Mouse (Mus musculus) G1E (cell line): Measurements from ENCODE around the gene Abhd17b. TPM values are rescaled to one million over a fixed set of nuclear protein-coding genes. Genes with fewer than 3 reads are reported as not detected.

Experiments
- ATAC-seq: 2 replicates; pipeline ENCODE4 v1.8.0; 2016; ENCODE audit warnings: mild to moderate bottlenecking; ENCODE audit not compliant: insufficient number of reproducible peaks, poor library complexity, low FRiP score, severe bottlenecking; ENCODE audit errors: extremely low read depth
- DNase-seq: peaks from one replicate; pipeline ENCODE4 v3.0.0; 2012; ENCODE audit warnings: low spot score
- H3K27me3 ChIP-seq: 2 replicates; pipeline ENCODE4 v1.6.1; 2012; ENCODE audit warnings: mild to moderate bottlenecking, low read length, inconsistent platforms; ENCODE audit not compliant: insufficient read depth
- H3K36me3 ChIP-seq: replicated peaks from 2 replicates; pipeline ENCODE3; 2012; ENCODE audit warnings: mild to moderate bottlenecking, inconsistent platforms
- H3K4me1 ChIP-seq: 2 replicates; pipeline ENCODE4 v1.6.1; 2012; ENCODE audit warnings: low read depth, low read length, inconsistent platforms, mixed read lengths; ENCODE audit not compliant: insufficient read depth
- H3K4me3 ChIP-seq: 2 replicates; pipeline ENCODE4 v1.5.1; 2012; ENCODE audit warnings: low read depth, mild to moderate bottlenecking, inconsistent platforms, low read length, moderate library complexity, mixed read lengths
- H3K9me3 ChIP-seq: replicated peaks from 2 replicates; pipeline ENCODE4 v1.6.1; 2012; ENCODE audit warnings: inconsistent platforms
- CTCF ChIP-seq: IDR thresholded peaks from 2 replicates; pipeline ENCODE4 v1.5.1; 2012; ENCODE audit warnings: low read depth, low read length, inconsistent platforms, mixed read lengths
- GATA1 ChIP-seq: IDR thresholded peaks from 2 replicates; pipeline ENCODE4 v1.6.1; 2012; ENCODE audit warnings: borderline replicate concordance, low read length, inconsistent platforms, mixed read lengths
- GATA2 ChIP-seq: IDR thresholded peaks from 2 replicates; pipeline ENCODE4 v1.6.1; 2012; ENCODE audit warnings: low read depth, low read length, inconsistent platforms, borderline replicate concordance
- POLR2AphosphoS5 ChIP-seq: IDR thresholded peaks from 2 replicates; pipeline ENCODE4 v1.6.1; 2012; ENCODE audit warnings: low read depth, low read length, inconsistent platforms; ENCODE audit not compliant: insufficient replicate concordance
- TAL1 ChIP-seq: conservative IDR thresholded peaks from 2 replicates; pipeline ENCODE4 v1.6.1; 2012; ENCODE audit warnings: low read depth, low read length, inconsistent platforms, mixed read lengths
- polyA plus RNA-seq: library from polyadenylated mRNA; stranded (reverse); fragments of >175 nt; gene quantifications from 2 replicates; pipeline ENCODE4 v1.2.3, GENCODE M21; 2012
- total RNA-seq, 2 experiments: library from RNA; stranded (forward) in 1 of 2; stranded (reverse) in 1 of 2; fragments of 200-1000 nt in 1 of 2; fragments of >200 nt in 1 of 2; fragmentation: Nextera tagmentation in 1 of 2; gene quantifications; 2 replicates each; pipeline ENCODE4 v1.2.3; 2014 to 2017

The Abhd17b gene
- total and polyA plus RNA-seq, 3 experiments, result 7.6 to 34.0 (median 26.4) TPM

DNA sequence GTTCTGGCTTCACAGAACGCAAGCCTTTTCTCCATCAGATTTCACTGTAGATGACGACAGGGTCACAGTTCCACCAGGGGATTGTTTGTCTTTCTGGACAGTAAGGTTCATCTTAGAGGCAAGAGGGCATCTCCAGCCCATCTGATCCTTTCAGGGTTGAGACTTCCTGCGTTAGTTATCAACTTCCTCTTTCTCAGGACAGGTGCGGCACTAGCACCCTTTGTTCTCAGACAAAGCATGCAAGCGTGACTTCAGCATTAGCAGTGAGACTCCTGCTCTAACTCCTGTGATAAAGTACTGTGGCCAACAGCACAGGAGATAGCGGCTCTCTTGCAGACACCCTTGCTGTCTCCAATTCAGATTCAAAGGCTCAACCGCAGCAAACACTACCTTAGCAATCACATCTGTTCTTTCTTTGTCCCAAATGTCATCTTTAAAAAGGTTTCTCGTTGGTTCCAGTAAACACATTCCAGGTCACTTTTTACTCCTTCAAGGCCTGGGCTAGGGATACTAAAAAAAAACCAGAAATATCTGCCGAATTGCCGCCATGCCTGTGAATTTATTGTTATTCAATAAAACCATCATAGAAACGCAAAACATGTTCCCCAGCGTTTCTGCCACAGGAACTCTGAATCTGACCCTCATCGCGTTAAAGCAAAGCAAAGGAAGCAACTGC, 22.2 kb upstream of the Abhd17b start:
- H3K36me3 ChIP-seq, result peaks cover 6% of the 10 kb centered on the region
- H3K27me3 ChIP-seq, result no peaks in the 10 kb centered on the region
- TF ChIP-seq GATA2 (no peak), GATA1 (no peak), TAL1 (no peak), CTCF (no peak), POLR2AphosphoS5 (no peak)
- no peak overlapping the region for H3K4me3 ChIP-seq
- ATAC-seq (no peak), DNase-seq (peak; percentile 22)
- H3K4me1 ChIP-seq, result peaks cover 6% of the 10 kb centered on the region
- H3K9me3 ChIP-seq, result no peaks in the 10 kb centered on the region

DNA sequence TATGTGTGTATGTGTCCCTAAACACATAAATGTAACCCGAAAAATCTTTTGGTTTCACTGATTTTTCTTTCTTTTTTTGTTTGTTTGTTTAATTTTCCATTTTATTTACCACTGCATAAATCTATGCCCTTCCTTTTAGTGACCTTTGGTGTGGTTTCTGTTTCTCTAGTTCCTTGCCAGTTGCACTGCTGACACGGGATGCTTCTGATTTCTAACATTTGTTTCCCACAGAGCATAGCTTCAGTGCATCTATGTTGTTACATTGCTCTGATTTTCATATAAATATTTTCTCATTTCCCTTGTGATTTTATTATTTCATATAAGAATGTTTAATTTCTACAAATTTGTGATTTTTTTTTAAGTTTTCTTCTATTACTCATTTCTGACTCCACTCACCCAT, 17.6 kb upstream of the Abhd17b start:
- no peaks in the 10 kb centered on the region for H3K27me3 ChIP-seq
- no peak for ATAC-seq
- peaks cover 2% of the 10 kb centered on the region for H3K36me3 ChIP-seq
- DNase-seq, result no peak
- H3K4me1 ChIP-seq, result peaks cover 5% of the 10 kb centered on the region
- no peaks in the 10 kb centered on the region for H3K9me3 ChIP-seq
- TF ChIP-seq TAL1 (no peak), GATA1 (no peak), POLR2AphosphoS5 (no peak), GATA2 (no peak), CTCF (no peak)
- no peak overlapping the region for H3K4me3 ChIP-seq

DNA sequence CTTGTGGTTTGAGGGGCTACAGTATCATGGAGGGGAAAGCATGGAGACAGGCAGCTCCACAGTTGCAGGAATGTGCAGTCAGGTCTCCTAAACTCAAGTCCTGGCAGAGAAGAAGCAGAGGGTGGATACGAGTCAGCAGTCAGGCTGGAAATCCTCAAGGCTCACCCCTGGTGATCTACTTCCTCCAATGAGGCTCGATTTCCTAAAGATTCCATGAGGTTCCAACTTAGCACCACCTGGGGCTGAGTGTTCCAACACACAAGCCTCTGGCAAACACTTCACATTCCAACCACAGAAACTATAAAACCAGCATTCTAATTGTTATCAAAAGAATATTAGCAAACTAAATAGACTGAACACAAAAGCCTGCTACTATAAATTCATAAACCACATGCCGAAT, 16.1 kb upstream of the Abhd17b start:
- no peak for TF ChIP-seq GATA2
- Histone ChIP-seq H3K4me1 (no peaks in the 10 kb centered on the region), H3K27me3 (no peaks in the 10 kb centered on the region), H3K36me3 (peaks cover 6% of the 10 kb centered on the region), H3K4me3 (no peak overlapping the region), H3K9me3 (no peaks in the 10 kb centered on the region)
- no peak for ATAC-seq
- DNase-seq, result no peak

- Histone ChIP-seq H3K4me3 (no peak overlapping the region), H3K36me3 (peaks cover 6% of the 10 kb centered on the region), H3K27me3 (no peaks in the 10 kb centered on the region), H3K9me3 (no peaks in the 10 kb centered on the region), H3K4me1 (no peaks in the 10 kb centered on the region)
- DNase-seq, result no peak
- ATAC-seq, result no peak
- TF ChIP-seq CTCF, result no peak
- no peak for TF ChIP-seq TAL1
These were observed 15.3 kb upstream of the Abhd17b start for GRCm38 (mm10) chr19:21637672-21638071.

- peaks cover 36% of the 10 kb centered on the region for H3K36me3 ChIP-seq
- DNase-seq (no peak), ATAC-seq (no peak)
- H3K4me1 ChIP-seq, result peaks cover 28% of the 10 kb centered on the region
- H3K27me3 ChIP-seq, result no peaks in the 10 kb centered on the region
- no peak overlapping the region for H3K4me3 ChIP-seq
- no peak for TF ChIP-seq POLR2AphosphoS5
- no peak for TF ChIP-seq GATA2
- TF ChIP-seq GATA1, result no peak
- TF ChIP-seq TAL1, result no peak
- TF ChIP-seq CTCF, result no peak
- H3K9me3 ChIP-seq, result no peaks in the 10 kb centered on the region
These were observed 9.1 kb upstream of the Abhd17b start for GRCm38 (mm10) chr19:21643935-21644334.

- TF ChIP-seq TAL1 (no peak), POLR2AphosphoS5 (no peak), CTCF (no peak), GATA2 (no peak), GATA1 (no peak)
- no peaks in the 10 kb centered on the region for H3K9me3 ChIP-seq
- no peaks in the 10 kb centered on the region for H3K27me3 ChIP-seq
- DNase-seq, result no peak
- H3K36me3 ChIP-seq, result peaks cover 45% of the 10 kb centered on the region
- H3K4me1 ChIP-seq, result peaks cover 30% of the 10 kb centered on the region
- no peak overlapping the region for H3K4me3 ChIP-seq
- no peak for ATAC-seq
These were observed 7.7 kb upstream of the Abhd17b start for GRCm38 (mm10) chr19:21645301-21645700.

- TF ChIP-seq GATA1 (no peak), GATA2 (no peak), TAL1 (no peak), POLR2AphosphoS5 (no peak), CTCF (no peak)
- Histone ChIP-seq H3K4me3 (no peak overlapping the region), H3K9me3 (no peaks in the 10 kb centered on the region), H3K27me3 (no peaks in the 10 kb centered on the region), H3K36me3 (peaks cover 47% of the 10 kb centered on the region), H3K4me1 (peaks cover 38% of the 10 kb centered on the region)
- no peak for DNase-seq
- ATAC-seq, result no peak
These were observed 6.8 kb upstream of the Abhd17b start for GRCm38 (mm10) chr19:21646142-21646541.
